Mouse (Mus musculus): ENCODE data around the gene Gm10775. TPM values are rescaled to one million over a fixed set of nuclear protein-coding genes. Genes with fewer than 3 reads are reported as not detected.

Gm10775 gene
- total RNA-seq, 2 experiments from 2014 or later, result 0.31 to 0.49 TPM

GRCm38 (mm10) chr13:65278383-65279341 lies 19.3 kb downstream of the Gm10775 start, which contains the start of gene Zfp369:
Zfp369 (plus strand) TSS chr13:65278814.
- Histone ChIP-seq H3K27ac (peak within 1 kb of the TSS; percentile 93), H3K4me3 (peak within 1 kb of the TSS; percentile 76)
- peak; percentile 49 for TF ChIP-seq CTCF (conservative IDR thresholded peaks at IDR 0.05)
- DNase-seq (ENCODE audit: low spot score in 2 of 2), result peak; percentile 95 to 96

- TF ChIP-seq CTCF (conservative IDR thresholded peaks at IDR 0.05), result peak; percentile 19; the same call in 1 of the 2 replicates
- no peak overlapping the region for H3K4me3 ChIP-seq
- H3K27ac ChIP-seq, result no peak overlapping the region
- no peak for DNase-seq (ENCODE audit: low spot score in 2 of 2)
Measured at GRCm38 (mm10) chr13:65286771-65287170, 27.4 kb downstream of the Gm10775 start.

- TF ChIP-seq CTCF (conservative IDR thresholded peaks at IDR 0.05), result no peak
- Histone ChIP-seq H3K4me3 (no peak overlapping the region), H3K27ac (no peak overlapping the region)
- DNase-seq (ENCODE audit: low spot score in 2 of 2), result no peak
Measured at GRCm38 (mm10) chr13:65296354-65296753, 37.0 kb downstream of the Gm10775 start.

Other genes starting within 250 kb of the Gm10775 start
- gene Spata31d1c, start 226.5 kb upstream of the Gm10775 start, total RNA-seq (2021), result not detected
- not detected for gene Prss47, start 206.8 kb upstream of the Gm10775 start, total RNA-seq (2021)
- 10 to 100 TPM; 39.8 to 41.4 TPM for gene Mfsd14b, start 146.6 kb upstream of the Gm10775 start, total RNA-seq (2021)
- gene Olfr465-ps1, start 121.5 kb upstream of the Gm10775 start, total RNA-seq (2021), result not detected
- not detected for gene Olfr466, start 109.3 kb upstream of the Gm10775 start, total RNA-seq (2021)
- gene Nlrp4f, start 53.6 kb upstream of the Gm10775 start, total RNA-seq (2021), result under 1 TPM in 1 of 2 experiments, not detected in 1; 0.26 TPM
- gene Zfp369, start 19.3 kb downstream of the Gm10775 start, total RNA-seq (2021), result 10 to 100 TPM; 66.5 to 68.5 TPM